Mouse (Mus musculus) intestine, postnatal 0 days (tissue): ENCODE results near the gene Ppp1r21. TPM values are rescaled to one million over a fixed set of nuclear protein-coding genes. Genes with fewer than 3 reads are reported as not detected.
A peak's percentile ranks its signal among the peaks of the same experiment; 100 is the strongest.

ENCODE experiments used
- ATAC-seq: fragments of 200-750 bp; cut with Nextera tagmentation; 2 replicates; pipeline ENCODE4 v1.8.0; 2017; ENCODE audit warnings: mild to moderate bottlenecking, moderate TSS enrichment, moderate library complexity
- H3K27ac ChIP-seq: fragments of 300-500 bp; sonication (generic); 2 replicates; pipeline ENCODE4 v1.5.1; 2014; ENCODE audit warnings: mild to moderate bottlenecking, low read depth, low read length, moderate library complexity
- H3K27me3 ChIP-seq: fragments of 300-500 bp; sonication (generic); replicated peaks from 2 replicates; pipeline ENCODE4 v1.6.1; 2014; ENCODE audit warnings: low read length, mixed read lengths; ENCODE audit not compliant: control insufficient read depth, insufficient read depth
- H3K36me3 ChIP-seq: fragments of 300-500 bp; sonication (generic); 2 replicates; pipeline ENCODE4 v1.6.1; 2014; ENCODE audit warnings: mild to moderate bottlenecking, moderate library complexity; ENCODE audit not compliant: control insufficient read depth, insufficient read depth
- H3K4me1 ChIP-seq: fragments of 300-500 bp; sonication (generic); replicated peaks from 2 replicates; pipeline ENCODE4 v1.6.1; 2014; ENCODE audit warnings: antibody characterized with exemption, low read length, mixed read lengths; ENCODE audit not compliant: control insufficient read depth, insufficient read depth
- H3K4me2 ChIP-seq: fragments of 300-500 bp; sonication (generic); replicated peaks from 2 replicates; pipeline ENCODE4 v1.6.1; 2014; ENCODE audit warnings: low read depth, mild to moderate bottlenecking, moderate library complexity
- H3K4me3 ChIP-seq: fragments of 300-500 bp; sonication (generic); 2 replicates; pipeline ENCODE4 v1.5.1; 2014; ENCODE audit warnings: low read depth, low read length
- H3K9ac ChIP-seq: fragments of 300-500 bp; sonication (generic); 2 replicates; pipeline ENCODE4 v1.6.1; 2014; ENCODE audit warnings: mild to moderate bottlenecking, low read depth, low read length
- H3K9me3 ChIP-seq: fragments of 300-500 bp; sonication (generic); 2 replicates; pipeline ENCODE4 v1.6.1; 2016; ENCODE audit warnings: mixed run types; ENCODE audit not compliant: control insufficient read depth
- CTCF ChIP-seq: sonication (generic); IDR thresholded peaks from 2 replicates; pipeline ENCODE4 v1.5.1; 2016; ENCODE audit warnings: low read depth, mild to moderate bottlenecking, control low read depth, antibody characterized with exemption, moderate library complexity
- WGBS: fragments of 180-500 bp; shearing (Covaris S2); extraction: QIAGEN DNeasy Blood & Tissue Kit; methylation state at CpG from one replicate; pipeline ENCODE4 v1.1.7; 2014; 5-methylcytosine and 5-hydroxymethylcytosine counted together
- polyA plus RNA-seq: library from polyadenylated mRNA; unstranded; fragments of >200 nt; fragmentation: Nextera tagmentation; extraction: Ambion mirVana; gene quantifications from 2 replicates; pipeline ENCODE4 v1.2.1, GENCODE M21; 2015

The Ppp1r21 gene
- polyA plus RNA-seq, 1 experiment from 2014 or later, result 25.8 TPM

GRCm38 (mm10) chr17:88626347-88626811, 96.5 kb downstream of the Ppp1r21 start:
- H3K4me1 ChIP-seq, result peaks cover 16% of the 10 kb centered on the region; the same call in 1 of the 2 replicates
- no peak for ATAC-seq

GRCm38 (mm10) chr17:88627150-88627549, 97.2 kb downstream of the Ppp1r21 start:
- Histone ChIP-seq H3K9me3 (no peaks in the 10 kb centered on the region), H3K27ac (peak overlapping the region; percentile 80), H3K4me1 (peaks cover 16% of the 10 kb centered on the region; the same call in 1 of the 2 replicates), H3K4me2 (peak overlapping the region; percentile 52), H3K4me3 (peak overlapping the region; percentile 21), H3K27me3 (no peaks in the 10 kb centered on the region), H3K9ac (0 out of 2 replicates have a peak overlapping the region, but pooled peaks have one; percentile 31), H3K36me3 (0 out of 2 replicates have a peak, but pooled peaks cover 4% of the 10 kb centered on the region)
- WGBS, result 24% methylated on average over 7 of the region's 7 CpGs
- ATAC-seq, result peak; percentile 86
- TF ChIP-seq CTCF, result no peak

More at GRCm38 (mm10) chr17:88626347-88626811, 96.5 kb downstream of the Ppp1r21 start:
- TF ChIP-seq CTCF, result no peak
- no peaks in the 10 kb centered on the region for H3K9me3 ChIP-seq
- peak overlapping the region; percentile 80 for H3K27ac ChIP-seq
- H3K4me2 ChIP-seq, result peak overlapping the region; percentile 52
- 0 out of 2 replicates have a peak, but pooled peaks cover 4% of the 10 kb centered on the region for H3K36me3 ChIP-seq
- 52% methylated on average over 7 of the region's 7 CpGs for WGBS
- H3K4me3 ChIP-seq, result peak overlapping the region; percentile 21; the same call in 1 of the 2 replicates
- no peaks in the 10 kb centered on the region for H3K27me3 ChIP-seq
- H3K9ac ChIP-seq, result peak overlapping the region; percentile 31; the same call in 1 of the 2 replicates

GRCm38 (mm10) chr17:88628676-88629380, 98.9 kb downstream of the Ppp1r21 start:
- peak overlapping the region; percentile 52 for H3K4me2 ChIP-seq
- H3K27me3 ChIP-seq, result no peaks in the 10 kb centered on the region
- H3K4me3 ChIP-seq, result no peak overlapping the region
- H3K27ac ChIP-seq, result peak overlapping the region; percentile 90
- no peaks in the 10 kb centered on the region for H3K9me3 ChIP-seq
- TF ChIP-seq CTCF, result no peak
- 0 out of 2 replicates have a peak, but pooled peaks cover 4% of the 10 kb centered on the region for H3K36me3 ChIP-seq
- no peak overlapping the region for H3K9ac ChIP-seq
- H3K4me1 ChIP-seq, result peaks cover 16% of the 10 kb centered on the region; the same call in 1 of the 2 replicates
- 42% methylated on average over 8 of the region's 10 CpGs for WGBS
- ATAC-seq, result peak; percentile 17; the same call in 1 of the 2 replicates

- ATAC-seq, result no peak
- WGBS, result 34% methylated on average over 4 of the region's 4 CpGs
- H3K27ac ChIP-seq, result peak overlapping the region; percentile 90
- H3K36me3 ChIP-seq, result 0 out of 2 replicates have a peak, but pooled peaks cover 4% of the 10 kb centered on the region
- H3K9me3 ChIP-seq, result no peaks in the 10 kb centered on the region
- H3K27me3 ChIP-seq, result no peaks in the 10 kb centered on the region
- no peak overlapping the region for H3K4me3 ChIP-seq
- TF ChIP-seq CTCF, result no peak
- peaks cover 16% of the 10 kb centered on the region; the same call in 1 of the 2 replicates for H3K4me1 ChIP-seq
- H3K9ac ChIP-seq, result no peak overlapping the region
- H3K4me2 ChIP-seq, result peak overlapping the region; percentile 49
These were observed 99.5 kb downstream of the Ppp1r21 start for GRCm38 (mm10) chr17:88629381-88629759.

DNA sequence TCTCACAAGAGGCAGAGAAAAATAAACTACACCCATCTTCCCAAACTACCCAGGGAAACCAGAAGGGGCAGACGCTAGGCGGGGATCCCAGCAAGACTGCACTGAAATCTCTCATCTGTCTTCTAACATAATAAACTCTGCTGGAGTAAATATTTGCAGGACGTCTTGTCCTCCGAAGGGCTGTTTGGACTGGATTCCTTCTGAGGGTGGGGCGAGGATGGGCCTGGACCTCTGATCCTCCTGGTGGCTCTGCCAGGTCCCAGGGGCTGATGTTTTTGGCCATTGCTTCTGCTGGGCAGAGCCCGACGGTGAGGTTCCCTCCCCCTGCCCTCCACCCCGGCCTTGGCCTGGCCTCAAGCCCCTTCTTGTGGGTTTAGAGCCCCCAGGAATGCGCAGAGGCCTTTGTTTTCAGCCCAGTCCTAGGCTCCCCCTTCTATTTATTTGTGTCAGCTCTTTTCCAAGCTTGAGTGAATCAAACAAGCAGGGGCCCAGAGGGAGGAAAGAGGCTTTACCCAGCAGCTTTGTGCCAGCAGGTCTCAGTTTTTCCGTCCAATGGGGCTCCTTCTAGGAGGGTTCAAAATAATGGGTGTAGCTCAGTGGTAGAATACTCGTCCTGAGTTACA, 100.1 kb downstream of the Ppp1r21 start:
- Histone ChIP-seq H3K4me3 (no peak overlapping the region), H3K9me3 (no peaks in the 10 kb centered on the region), H3K27me3 (no peaks in the 10 kb centered on the region), H3K4me1 (peaks cover 16% of the 10 kb centered on the region; the same call in 1 of the 2 replicates), H3K36me3 (0 out of 2 replicates have a peak, but pooled peaks cover 4% of the 10 kb centered on the region), H3K4me2 (peak overlapping the region; percentile 49), H3K9ac (no peak overlapping the region), H3K27ac (peak overlapping the region; percentile 90)
- ATAC-seq, result peak; percentile 61
- 12% methylated on average over 11 of the region's 11 CpGs for WGBS
- peak; percentile 52 for TF ChIP-seq CTCF

GRCm38 (mm10) chr17:88630554-88630948, 100.6 kb downstream of the Ppp1r21 start:
- Histone ChIP-seq H3K27me3 (no peaks in the 10 kb centered on the region), H3K4me3 (no peak overlapping the region), H3K9me3 (no peaks in the 10 kb centered on the region), H3K27ac (peak overlapping the region; percentile 90), H3K4me2 (no peak overlapping the region), H3K4me1 (peaks cover 16% of the 10 kb centered on the region; the same call in 1 of the 2 replicates), H3K36me3 (peaks cover 5% of the 10 kb centered on the region; the same call in 1 of the 2 replicates), H3K9ac (no peak overlapping the region)
- ATAC-seq, result no peak
- no peak for TF ChIP-seq CTCF
- 76% methylated on average over 3 of the region's 3 CpGs for WGBS
